Mouse (Mus musculus) thymus, postnatal 25 days (tissue): ENCODE measurements around the gene Nlrp4f.
A peak's percentile ranks its signal among the peaks of the same experiment; 100 is the strongest.

Experiments used
- DNase-seq: peaks from one replicate; pipeline ENCODE4 v3.0.0; 2022

Gene Nlrp4f

GRCm38 (mm10) chr13:65205877-65206276, at the start of gene Nlrp4f:
Nlrp4f (minus strand) TSS chr13:65205977.
- DNase-seq, result no peak

- peak; percentile 25 for DNase-seq
These were observed 37.5 kb upstream of the Nlrp4f start for GRCm38 (mm10) chr13:65243273-65243672.

GRCm38 (mm10) chr13:65242319-65242787, 36.6 kb upstream of the Nlrp4f start:
- no peak for DNase-seq

GRCm38 (mm10) chr13:65241627-65242318, 36.0 kb upstream of the Nlrp4f start:
- DNase-seq, result no peak

GRCm38 (mm10) chr13:65241099-65241626, 35.4 kb upstream of the Nlrp4f start:
- DNase-seq, result peak; percentile 93

GRCm38 (mm10) chr13:65240509-65241098, 34.8 kb upstream of the Nlrp4f start:
- peak; percentile 97 for DNase-seq

GRCm38 (mm10) chr13:65237211-65237610, 31.4 kb upstream of the Nlrp4f start:
- no peak for DNase-seq

GRCm38 (mm10) chr13:65226657-65227056, 20.9 kb upstream of the Nlrp4f start:
- no peak for DNase-seq

GRCm38 (mm10) chr13:65225945-65226344, 20.2 kb upstream of the Nlrp4f start:
- no peak for DNase-seq

- no peak for DNase-seq
These were observed 5.1 kb downstream of the Nlrp4f start for GRCm38 (mm10) chr13:65200667-65201066.

- DNase-seq, result no peak
These were observed 29.2 kb downstream of the Nlrp4f start for GRCm38 (mm10) chr13:65176472-65177091.

- peak; percentile 33 for DNase-seq
These were observed 29.9 kb downstream of the Nlrp4f start for GRCm38 (mm10) chr13:65175734-65176471.

- DNase-seq, result no peak
These were observed 31.7 kb downstream of the Nlrp4f start for GRCm38 (mm10) chr13:65174102-65174501.

GRCm38 (mm10) chr13:65149940-65150339, 55.8 kb downstream of the Nlrp4f start, which contains the start of gene Olfr466:
Olfr466 (plus strand) TSS chr13:65150240.
- no peak for DNase-seq

- no peak for DNase-seq
These were observed 68.0 kb downstream of the Nlrp4f start, which contains the start of gene Olfr465-ps1 for GRCm38 (mm10) chr13:65137789-65138188. Olfr465-ps1 (plus strand) TSS chr13:65138089.
